Mouse (Mus musculus) midbrain, embryonic 16.5 days (tissue): Measurements from ENCODE around the gene P4hb. TPM values are rescaled to one million over a fixed set of nuclear protein-coding genes. Genes with fewer than 3 reads are reported as not detected.
"Not testable (repeated sequence)": the region's sequence is repeated elsewhere in the genome, so short reads cannot be mapped to it uniquely, and the experiment has no call there.

Source experiments
- ATAC-seq: fragments of 200-750 bp; cut with Nextera tagmentation; 2 replicates; pipeline ENCODE4 v1.8.0; 2017; ENCODE audit warnings: moderate TSS enrichment
- H3K27ac ChIP-seq: fragments of 300-500 bp; sonication (generic); 2 replicates; pipeline ENCODE4 v1.5.1; 2014; ENCODE audit warnings: mild to moderate bottlenecking, low read length, mixed read lengths
- H3K27me3 ChIP-seq: fragments of 300-500 bp; sonication (generic); 2 replicates; pipeline ENCODE4 v1.6.1; 2014; ENCODE audit warnings: low read depth, low read length, mixed read lengths; ENCODE audit not compliant: control insufficient read depth, insufficient read depth
- H3K36me3 ChIP-seq: fragments of 300-500 bp; sonication (generic); 2 replicates; pipeline ENCODE4 v1.6.1; 2014; ENCODE audit warnings: mild to moderate bottlenecking, low read length, moderate library complexity, mixed read lengths; ENCODE audit not compliant: control insufficient read depth, insufficient read depth
- H3K4me1 ChIP-seq: fragments of 300-500 bp; sonication (generic); 2 replicates; pipeline ENCODE4 v1.6.1; 2014; ENCODE audit warnings: mild to moderate bottlenecking, low read length, mixed read lengths; ENCODE audit not compliant: control insufficient read depth, insufficient read depth
- H3K4me2 ChIP-seq: fragments of 300-500 bp; sonication (generic); 2 replicates; pipeline ENCODE4 v1.6.1; 2014; ENCODE audit warnings: mild to moderate bottlenecking, low read length, mixed read lengths
- H3K4me3 ChIP-seq: fragments of 300-500 bp; sonication (generic); 2 replicates; pipeline ENCODE4 v1.5.1; 2014; ENCODE audit warnings: low read depth, mild to moderate bottlenecking, low read length, moderate library complexity, mixed read lengths
- H3K9ac ChIP-seq: fragments of 300-500 bp; sonication (generic); 2 replicates; pipeline ENCODE4 v1.6.1; 2014; ENCODE audit warnings: low read depth, low read length, mixed read lengths
- H3K9me3 ChIP-seq: fragments of 300-500 bp; sonication (generic); replicated peaks from 2 replicates; pipeline ENCODE4 v1.6.1; 2014; ENCODE audit warnings: mild to moderate bottlenecking, low read length, mixed read lengths; ENCODE audit not compliant: control insufficient read depth, poor library complexity, severe bottlenecking
- WGBS: fragments of 180-500 bp; shearing (Covaris S2); extraction: QIAGEN DNeasy Blood & Tissue Kit; methylation state at CpG from one replicate; pipeline ENCODE4 v1.1.7; 2014; 5-methylcytosine and 5-hydroxymethylcytosine counted together
- polyA plus RNA-seq: library from polyadenylated mRNA; unstranded; fragments of >200 nt; fragmentation: Nextera tagmentation; extraction: Ambion mirVana; gene quantifications from 2 replicates; pipeline ENCODE4 v1.2.1, GENCODE M21; 2015

P4hb gene
- polyA plus RNA-seq, 1 experiment from 2014 or later, result 233 TPM

- 69% methylated on average over 4 of the region's 4 CpGs for WGBS
- Histone ChIP-seq H3K27ac (no peak overlapping the region), H3K4me3 (no peak overlapping the region), H3K4me1 (no peaks in the 10 kb centered on the region), H3K27me3 (no peaks in the 10 kb centered on the region), H3K9ac (no peak overlapping the region), H3K36me3 (no peaks in the 10 kb centered on the region), H3K4me2 (no peak overlapping the region), H3K9me3 (no peaks in the 10 kb centered on the region)
- ATAC-seq, result no peak
These were observed 55.9 kb downstream of the P4hb start for GRCm38 (mm10) chr11:120517147-120517546.

DNA sequence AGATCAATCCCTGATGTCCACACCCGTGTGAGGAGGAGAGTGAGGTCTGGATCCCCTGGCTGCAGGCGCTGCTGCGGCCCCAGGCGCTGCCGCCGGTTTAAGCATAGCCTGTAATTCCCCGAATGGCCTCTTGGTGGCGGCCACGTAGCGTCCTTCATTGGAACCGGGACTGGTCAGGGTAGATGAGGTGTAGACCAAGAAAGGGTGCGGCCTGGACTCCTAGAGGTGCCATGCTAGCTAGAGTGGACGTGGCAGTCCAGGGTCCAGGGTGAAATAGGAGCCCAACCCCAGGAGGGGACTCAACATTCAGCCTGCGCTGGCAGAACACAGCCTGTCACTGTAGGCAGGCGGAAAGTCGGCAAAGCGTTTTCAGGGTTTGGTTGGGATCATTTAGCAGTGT, 57.4 kb downstream of the P4hb start:
- Histone ChIP-seq H3K36me3 (no peaks in the 10 kb centered on the region), H3K4me1 (no peaks in the 10 kb centered on the region; the same call in 1 of the 2 replicates), H3K4me2 (no peak overlapping the region), H3K4me3 (no peak overlapping the region), H3K9me3 (no peaks in the 10 kb centered on the region), H3K27ac (no peak overlapping the region), H3K27me3 (no peaks in the 10 kb centered on the region), H3K9ac (0 out of 2 replicates have a peak overlapping the region, but pooled peaks have one; percentile 34)
- no peak for ATAC-seq
- WGBS, result 15% methylated on average over 17 of the region's 17 CpGs

DNA sequence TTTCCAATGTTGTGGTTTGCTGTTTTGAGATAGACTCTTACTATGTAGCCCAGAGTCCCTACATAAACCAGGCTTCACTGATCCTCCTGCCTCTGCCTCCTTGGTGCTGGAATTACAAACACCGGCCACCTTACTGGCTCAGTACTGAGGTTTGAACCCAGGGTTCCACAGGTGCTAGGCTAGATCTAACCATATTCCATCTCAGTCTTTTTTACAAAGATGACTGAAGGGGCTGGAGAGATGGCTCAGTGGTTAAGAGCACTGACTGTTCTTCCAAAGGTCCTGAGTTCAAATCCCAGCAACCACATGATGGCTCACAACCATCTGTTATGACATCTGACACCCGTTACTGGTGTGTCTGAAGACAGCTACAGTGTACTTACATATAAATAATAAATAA, 58.8 kb downstream of the P4hb start:
- WGBS, result 83% methylated on average over 2 of the region's 2 CpGs
- not testable (repeated sequence) for H3K4me3 ChIP-seq, H3K4me2 ChIP-seq

GRCm38 (mm10) chr11:120512790-120513453, 60.1 kb downstream of the P4hb start:
- Histone ChIP-seq H3K27ac (no peak overlapping the region), H3K9ac (no peak overlapping the region), H3K9me3 (no peaks in the 10 kb centered on the region), H3K4me3 (no peak overlapping the region), H3K4me2 (no peak overlapping the region), H3K27me3 (no peaks in the 10 kb centered on the region), H3K36me3 (no peaks in the 10 kb centered on the region), H3K4me1 (peaks cover 2% of the 10 kb centered on the region; the same call in 1 of the 2 replicates)
- no peak for ATAC-seq
- WGBS, result 56% methylated on average over 6 of the region's 6 CpGs

More for the DNA sequence above, 58.8 kb downstream of the P4hb start:
- not testable (repeated sequence) for H3K27me3 ChIP-seq, H3K36me3 ChIP-seq, H3K9me3 ChIP-seq, H3K4me1 ChIP-seq, H3K9ac ChIP-seq, ATAC-seq, H3K27ac ChIP-seq

DNA sequence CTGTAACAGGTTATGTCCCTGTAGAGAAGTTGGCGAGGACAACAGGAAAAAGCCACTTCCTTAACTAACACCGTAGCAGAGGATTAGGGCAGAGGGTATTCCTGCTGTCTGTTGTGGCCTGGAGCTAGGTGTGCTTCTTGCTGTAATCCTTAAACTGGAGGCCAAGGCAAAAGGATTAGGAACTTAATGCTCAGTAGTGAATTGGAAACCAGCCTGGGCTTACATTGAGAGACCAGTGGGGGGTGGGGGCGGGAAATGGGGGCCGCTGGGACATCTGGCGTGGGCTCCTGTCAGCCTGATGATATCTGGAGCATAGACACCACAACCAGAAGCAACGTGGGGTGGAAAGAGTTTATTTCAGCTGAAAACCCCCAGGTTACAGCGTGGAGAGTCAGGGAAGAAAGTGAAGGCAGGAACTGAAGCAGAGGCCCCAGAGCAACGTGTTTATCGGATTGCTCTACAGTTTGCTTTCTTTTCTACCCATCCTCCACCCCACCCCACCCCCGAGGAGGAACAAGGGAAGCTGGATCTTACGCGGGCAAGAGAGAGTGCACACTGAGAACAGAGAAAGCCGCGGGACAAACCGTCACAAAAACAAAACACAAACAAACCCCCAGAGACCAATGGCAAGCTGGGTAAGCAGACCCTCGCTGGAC, 62.5 kb downstream of the P4hb start:
- Histone ChIP-seq H3K4me1 (peaks cover 2% of the 10 kb centered on the region; the same call in 1 of the 2 replicates), H3K27ac (no peak overlapping the region), H3K9ac (no peak overlapping the region), H3K27me3 (no peaks in the 10 kb centered on the region), H3K4me2 (peak overlapping the region; percentile 36), H3K4me3 (no peak overlapping the region), H3K36me3 (no peaks in the 10 kb centered on the region), H3K9me3 (no peaks in the 10 kb centered on the region)
- WGBS, result 3% methylated on average over 16 of the region's 16 CpGs
- no peak for ATAC-seq

Other genes with a start within 250 kb of the P4hb start
- gene Actg1, start 224.7 kb downstream of the P4hb start, polyA plus RNA-seq, result 4,277 and 4,299 TPM in 2 replicates
- 1.2 and 1.3 TPM in 2 replicates for gene Fscn2, start 211.7 kb downstream of the P4hb start, polyA plus RNA-seq
- gene Faap100, start 194.5 kb downstream of the P4hb start, polyA plus RNA-seq, result 119 and 126 TPM in 2 replicates
- 28.7 and 30.4 TPM in 2 replicates for gene Nploc4, start 135.5 kb downstream of the P4hb start, polyA plus RNA-seq
- not detected in 2 replicates for gene Tspan10, start 130.6 kb downstream of the P4hb start, polyA plus RNA-seq
- gene Pde6g, start 119.8 kb downstream of the P4hb start, polyA plus RNA-seq, result 0.34 and 0.36 TPM in 2 replicates
- 10.9 and 11.7 TPM in 2 replicates for gene Oxld1, start 115.2 kb downstream of the P4hb start, polyA plus RNA-seq
- 25.4 and 28.2 TPM in 2 replicates for gene Ccdc137, start 115.1 kb downstream of the P4hb start, polyA plus RNA-seq
- gene Arl16, start 105.6 kb downstream of the P4hb start, polyA plus RNA-seq, result 51.5 and 58.7 TPM in 2 replicates
- 118 and 130 TPM in 2 replicates for gene Mrpl12, start 88.6 kb downstream of the P4hb start, polyA plus RNA-seq
- 23.1 and 24.8 TPM in 2 replicates for gene Slc25a10, start 81.4 kb downstream of the P4hb start, polyA plus RNA-seq
- 0.13 and 0.31 TPM in 2 replicates for gene Gcgr, start 42.6 kb downstream of the P4hb start, polyA plus RNA-seq
- gene Mcrip1, start 23.5 kb downstream of the P4hb start, polyA plus RNA-seq, result 232 and 233 TPM in 2 replicates
- not detected in 2 replicates for gene Ppp1r27, start 22.1 kb downstream of the P4hb start, polyA plus RNA-seq
- 439 and 443 TPM in 2 replicates for gene Arhgdia, start 8.4 kb upstream of the P4hb start, polyA plus RNA-seq
- gene Alyref, start 25.1 kb upstream of the P4hb start, polyA plus RNA-seq, result 194 and 223 TPM in 2 replicates
- gene Anapc11, start 25.2 kb upstream of the P4hb start, polyA plus RNA-seq, result 189 and 196 TPM in 2 replicates
- gene Npb, start 35.2 kb upstream of the P4hb start, polyA plus RNA-seq, result not detected in 2 replicates
- 218 and 239 TPM in 2 replicates for gene Pcyt2, start 44.7 kb upstream of the P4hb start, polyA plus RNA-seq
- 39.3 and 46.2 TPM in 2 replicates for gene Sirt7, start 52.0 kb upstream of the P4hb start, polyA plus RNA-seq
- gene Mafg, start 60.3 kb upstream of the P4hb start, polyA plus RNA-seq, result 37.5 and 39.1 TPM in 2 replicates
- 18.1 TPM in 2 replicates for gene Pycr1, start 70.5 kb upstream of the P4hb start, polyA plus RNA-seq
- gene Myadml2, start 74.9 kb upstream of the P4hb start, polyA plus RNA-seq, result 1.1 TPM in 2 replicates
- gene Notum, start 87.9 kb upstream of the P4hb start, polyA plus RNA-seq, result 1.1 and 1.9 TPM in 2 replicates
- 144 and 145 TPM in 2 replicates for gene Aspscr1, start 99.7 kb upstream of the P4hb start, polyA plus RNA-seq
- gene Cenpx, start 140.5 kb upstream of the P4hb start, polyA plus RNA-seq, result 88.8 and 92.2 TPM in 2 replicates
- 86.6 and 87.9 TPM in 2 replicates for gene Lrrc45, start 140.7 kb upstream of the P4hb start, polyA plus RNA-seq
- 624 and 719 TPM in 2 replicates for gene Rac3, start 148.2 kb upstream of the P4hb start, polyA plus RNA-seq
- 5.8 and 7.0 TPM in 2 replicates for gene Dcxr, start 154.0 kb upstream of the P4hb start, polyA plus RNA-seq
- gene Cbr2, start 158.9 kb upstream of the P4hb start, polyA plus RNA-seq, result 0.87 and 1.6 TPM in 2 replicates
- gene Hmga1b, start 189.5 kb upstream of the P4hb start, polyA plus RNA-seq, result 1.3 and 2.8 TPM in 2 replicates
- 133 and 145 TPM in 2 replicates for gene Rfng, start 211.0 kb upstream of the P4hb start, polyA plus RNA-seq
- gene Gps1, start 211.0 kb upstream of the P4hb start, polyA plus RNA-seq, result 270 and 288 TPM in 2 replicates
- 38.1 and 42.2 TPM in 2 replicates for gene Dus1l, start 223.2 kb upstream of the P4hb start, polyA plus RNA-seq